Mouse (Mus musculus) lung, postnatal 14 days (tissue): Measurements from ENCODE around the gene 6820408C15Rik.

Experiments used
- DNase-seq: peaks from one replicate; pipeline ENCODE4 v3.0.0; 2021

6820408C15Rik gene

GRCm38 (mm10) chr2:152415287-152415686 lies at the start of gene 6820408C15Rik:
6820408C15Rik (plus strand) TSS chr2:152415587.
- no peak for DNase-seq

GRCm38 (mm10) chr2:152367917-152368316 lies 47.5 kb upstream of the 6820408C15Rik start:
- DNase-seq: no peak

- peak; percentile 76 for DNase-seq
Measured at GRCm38 (mm10) chr2:152368532-152369140, 46.8 kb upstream of the 6820408C15Rik start.

GRCm38 (mm10) chr2:152372104-152372503 lies 43.3 kb upstream of the 6820408C15Rik start:
- DNase-seq: no peak

GRCm38 (mm10) chr2:152372661-152373060 lies 42.7 kb upstream of the 6820408C15Rik start:
- no peak for DNase-seq

GRCm38 (mm10) chr2:152373547-152373946 lies 41.8 kb upstream of the 6820408C15Rik start:
- DNase-seq: no peak

GRCm38 (mm10) chr2:152375652-152376344 lies 39.6 kb upstream of the 6820408C15Rik start:
- no peak for DNase-seq

GRCm38 (mm10) chr2:152376345-152376741 lies 39.0 kb upstream of the 6820408C15Rik start, which contains the start of gene Nrsn2:
Nrsn2 (minus strand) TSS chr2:152376638.
- no peak for DNase-seq

- DNase-seq: no peak
Measured at GRCm38 (mm10) chr2:152384191-152384590, 31.2 kb upstream of the 6820408C15Rik start.

- peak; percentile 52 for DNase-seq
Measured at GRCm38 (mm10) chr2:152392786-152393185, 22.6 kb upstream of the 6820408C15Rik start.

- DNase-seq: no peak
Measured at GRCm38 (mm10) chr2:152393225-152394017, 22.0 kb upstream of the 6820408C15Rik start.

GRCm38 (mm10) chr2:152395271-152395920 lies 20.0 kb upstream of the 6820408C15Rik start:
- no peak for DNase-seq

GRCm38 (mm10) chr2:152396110-152397003 lies 19.0 kb upstream of the 6820408C15Rik start:
- peak; percentile 84 for DNase-seq

- peak; percentile 75 for DNase-seq
Measured at GRCm38 (mm10) chr2:152397004-152397589, 18.3 kb upstream of the 6820408C15Rik start.

- DNase-seq: peak; percentile 99
Measured at GRCm38 (mm10) chr2:152397680-152398435, 17.5 kb upstream of the 6820408C15Rik start, which contains the start of gene Sox12. Sox12 (minus strand) TSS chr2:152398063.

- DNase-seq: peak; percentile 93
Measured at GRCm38 (mm10) chr2:152398691-152399090, 16.7 kb upstream of the 6820408C15Rik start.

GRCm38 (mm10) chr2:152399122-152399542 lies 16.3 kb upstream of the 6820408C15Rik start:
- no peak for DNase-seq

GRCm38 (mm10) chr2:152406126-152406525 lies 9.3 kb upstream of the 6820408C15Rik start:
- DNase-seq: peak; percentile 95

- DNase-seq: no peak
Measured at GRCm38 (mm10) chr2:152409781-152410180, 5.6 kb upstream of the 6820408C15Rik start.

- peak; percentile 79 for DNase-seq
Measured at GRCm38 (mm10) chr2:152410971-152411371, 4.4 kb upstream of the 6820408C15Rik start.

GRCm38 (mm10) chr2:152411471-152411870 lies 3.9 kb upstream of the 6820408C15Rik start:
- DNase-seq: no peak
